Mouse (Mus musculus) neural tube, embryonic 14.5 days (tissue): ENCODE measurements around the gene Col15a1. TPM values are rescaled to one million over a fixed set of nuclear protein-coding genes. Genes with fewer than 3 reads are reported as not detected.

Experiments
- ATAC-seq: fragments of 200-750 bp; cut with Nextera tagmentation; 2 replicates; pipeline ENCODE4 v1.8.0; 2017; ENCODE audit warnings: low read depth, mild to moderate bottlenecking, moderate TSS enrichment, moderate library complexity
- H3K27ac ChIP-seq: fragments of 300-500 bp; sonication (generic); 2 replicates; pipeline ENCODE4 v1.5.1; 2014; ENCODE audit warnings: low read depth, mild to moderate bottlenecking, control low read depth, low read length, moderate library complexity, mixed read lengths
- H3K27me3 ChIP-seq: fragments of 300-500 bp; sonication (generic); 2 replicates; pipeline ENCODE4 v1.6.1; 2014; ENCODE audit warnings: low read length; ENCODE audit not compliant: control insufficient read depth, insufficient read depth
- H3K36me3 ChIP-seq: fragments of 300-500 bp; sonication (generic); 2 replicates; pipeline ENCODE4 v1.6.1; 2014; ENCODE audit warnings: low read length, mixed read lengths; ENCODE audit not compliant: control insufficient read depth, insufficient read depth
- H3K4me1 ChIP-seq: fragments of 300-500 bp; sonication (generic); 2 replicates; pipeline ENCODE4 v1.6.1; 2014; ENCODE audit warnings: low read length; ENCODE audit not compliant: control insufficient read depth, insufficient read depth
- H3K4me2 ChIP-seq: fragments of 300-500 bp; sonication (generic); 2 replicates; pipeline ENCODE4 v1.6.1; 2014; ENCODE audit warnings: mild to moderate bottlenecking, low read depth, low read length, control low read depth
- H3K4me3 ChIP-seq: fragments of 300-500 bp; sonication (generic); 2 replicates; pipeline ENCODE4 v1.5.1; 2014; ENCODE audit warnings: low read depth, low read length, control low read depth, mixed read lengths
- H3K9ac ChIP-seq: fragments of 300-500 bp; sonication (generic); replicated peaks from 2 replicates; pipeline ENCODE4 v1.6.1; 2014; ENCODE audit warnings: low read depth, mild to moderate bottlenecking, control low read depth, low read length, mixed read lengths
- H3K9me3 ChIP-seq: fragments of 300-500 bp; sonication (generic); 2 replicates; pipeline ENCODE4 v1.6.1; 2016; ENCODE audit warnings: low read length; ENCODE audit not compliant: control insufficient read depth
- WGBS: fragments of 180-500 bp; shearing (Covaris S2); extraction: QIAGEN DNeasy Blood & Tissue Kit; methylation state at CpG from one replicate; pipeline ENCODE4 v1.1.7; 2014; 5-methylcytosine and 5-hydroxymethylcytosine counted together
- polyA plus RNA-seq: library from polyadenylated mRNA; unstranded; fragments of >200 nt; fragmentation: Nextera tagmentation; extraction: Ambion mirVana; gene quantifications from 2 replicates; pipeline ENCODE4 v1.2.1, GENCODE M21; 2014

Gene Col15a1
- polyA plus RNA-seq, 1 experiment from 2014 or later, result 2.0 TPM

- 64% methylated on average over 3 of the region's 3 CpGs for WGBS
These were observed 87.6 kb downstream of the Col15a1 start for GRCm38 (mm10) chr4:47295547-47295946.

GRCm38 (mm10) chr4:47300701-47301100, 92.7 kb downstream of the Col15a1 start:
- Histone ChIP-seq H3K4me3 (no peak overlapping the region), H3K27ac (no peak overlapping the region), H3K4me1 (no peaks in the 10 kb centered on the region), H3K27me3 (no peaks in the 10 kb centered on the region), H3K4me2 (no peak overlapping the region), H3K9me3 (no peaks in the 10 kb centered on the region; the same call in 1 of the 2 replicates), H3K36me3 (no peaks in the 10 kb centered on the region), H3K9ac (no peak overlapping the region)
- 87% methylated on average over 2 of the region's 2 CpGs for WGBS
- ATAC-seq, result no peak

More at GRCm38 (mm10) chr4:47295547-47295946, 87.6 kb downstream of the Col15a1 start:
- no peaks in the 10 kb centered on the region; the same call in 1 of the 2 replicates for H3K9me3 ChIP-seq
- H3K9ac ChIP-seq, result no peak overlapping the region
- H3K4me1 ChIP-seq, result no peaks in the 10 kb centered on the region
- H3K4me3 ChIP-seq, result no peak overlapping the region
- no peaks in the 10 kb centered on the region for H3K27me3 ChIP-seq
- no peak for ATAC-seq
- no peak overlapping the region for H3K4me2 ChIP-seq
- H3K36me3 ChIP-seq, result no peaks in the 10 kb centered on the region
- no peak overlapping the region for H3K27ac ChIP-seq

- Histone ChIP-seq H3K4me3 (no peak overlapping the region), H3K4me1 (no peaks in the 10 kb centered on the region), H3K4me2 (no peak overlapping the region), H3K27me3 (no peaks in the 10 kb centered on the region), H3K27ac (no peak overlapping the region), H3K9me3 (no peaks in the 10 kb centered on the region; the same call in 1 of the 2 replicates), H3K9ac (no peak overlapping the region), H3K36me3 (no peaks in the 10 kb centered on the region)
- 93% methylated on average over 7 of the region's 7 CpGs for WGBS
- no peak for ATAC-seq
These were observed 94.6 kb downstream of the Col15a1 start for GRCm38 (mm10) chr4:47302610-47303009.

GRCm38 (mm10) chr4:47303340-47303998, 95.5 kb downstream of the Col15a1 start:
- Histone ChIP-seq H3K4me2 (no peak overlapping the region), H3K9ac (no peak overlapping the region), H3K4me1 (no peaks in the 10 kb centered on the region), H3K27me3 (no peaks in the 10 kb centered on the region), H3K4me3 (no peak overlapping the region), H3K36me3 (no peaks in the 10 kb centered on the region), H3K9me3 (no peaks in the 10 kb centered on the region; the same call in 1 of the 2 replicates), H3K27ac (no peak overlapping the region)
- 53% methylated on average over 5 of the region's 5 CpGs for WGBS
- no peak for ATAC-seq

- ATAC-seq, result no peak
- no peak overlapping the region for H3K4me3 ChIP-seq
- 91% methylated on average over 12 of the region's 12 CpGs for WGBS
These were observed 102.1 kb downstream of the Col15a1 start for GRCm38 (mm10) chr4:47309886-47310625.

GRCm38 (mm10) chr4:47310812-47311211, 102.9 kb downstream of the Col15a1 start:
- Histone ChIP-seq H3K9ac (no peak overlapping the region), H3K4me3 (no peak overlapping the region), H3K36me3 (no peaks in the 10 kb centered on the region), H3K4me1 (no peaks in the 10 kb centered on the region), H3K27ac (no peak overlapping the region), H3K4me2 (no peak overlapping the region), H3K27me3 (no peaks in the 10 kb centered on the region), H3K9me3 (no peaks in the 10 kb centered on the region)
- WGBS, result 77% methylated on average over 6 of the region's 6 CpGs
- ATAC-seq, result no peak

More at GRCm38 (mm10) chr4:47309886-47310625, 102.1 kb downstream of the Col15a1 start:
- Histone ChIP-seq H3K9ac (no peak overlapping the region), H3K27me3 (no peaks in the 10 kb centered on the region), H3K4me1 (no peaks in the 10 kb centered on the region), H3K36me3 (no peaks in the 10 kb centered on the region), H3K27ac (no peak overlapping the region), H3K4me2 (no peak overlapping the region), H3K9me3 (no peaks in the 10 kb centered on the region)

GRCm38 (mm10) chr4:47311467-47311866, 103.5 kb downstream of the Col15a1 start:
- no peak overlapping the region for H3K9ac ChIP-seq
- no peak for ATAC-seq
- no peaks in the 10 kb centered on the region for H3K9me3 ChIP-seq
- H3K27me3 ChIP-seq, result no peaks in the 10 kb centered on the region
- H3K4me2 ChIP-seq, result no peak overlapping the region
- no peaks in the 10 kb centered on the region for H3K4me1 ChIP-seq
- H3K27ac ChIP-seq, result no peak overlapping the region
- no peak overlapping the region for H3K4me3 ChIP-seq
- H3K36me3 ChIP-seq, result no peaks in the 10 kb centered on the region
- 92% methylated on average over 6 of the region's 6 CpGs for WGBS

GRCm38 (mm10) chr4:47311929-47312328, 104.0 kb downstream of the Col15a1 start:
- Histone ChIP-seq H3K4me1 (no peaks in the 10 kb centered on the region), H3K27me3 (no peaks in the 10 kb centered on the region), H3K4me2 (no peak overlapping the region), H3K36me3 (no peaks in the 10 kb centered on the region), H3K4me3 (no peak overlapping the region), H3K27ac (no peak overlapping the region), H3K9me3 (no peaks in the 10 kb centered on the region), H3K9ac (no peak overlapping the region)
- WGBS, result 66% methylated on average over 7 of the region's 7 CpGs
- no peak for ATAC-seq

- Histone ChIP-seq H3K27me3 (no peaks in the 10 kb centered on the region), H3K4me1 (no peaks in the 10 kb centered on the region), H3K4me3 (no peak overlapping the region), H3K36me3 (no peaks in the 10 kb centered on the region), H3K9me3 (no peaks in the 10 kb centered on the region), H3K4me2 (no peak overlapping the region), H3K9ac (no peak overlapping the region), H3K27ac (no peak overlapping the region)
- WGBS, result 78% methylated on average over 14 of the region's 14 CpGs
- no peak for ATAC-seq
These were observed 104.7 kb downstream of the Col15a1 start for GRCm38 (mm10) chr4:47312676-47313075.
